ENCODE assay signal across 8 mouse cellular contexts in genomic region chr7:90129271-90129731, GRCm38 (mm10). TPM values are rescaled to one million over a fixed set of nuclear protein-coding genes. Genes with fewer than 3 reads are reported as not detected.
A peak's percentile ranks its signal among the peaks of the same experiment; 100 is the strongest.
DNase-seq lines count a peak whose midpoint lies in the region; ATAC-seq and TF ChIP-seq lines count a peak whose summit lies in the region.

No protein-coding gene starts in this region.

- H3K4me2 ChIP-seq in intestine, postnatal 0 days (replicated peaks; ENCODE audit: low read depth), result peak overlapping the region; percentile 70
- peak overlapping the region; percentile 62 for H3K4me2 ChIP-seq in limb, embryonic 14.5 days (replicated peaks; ENCODE audit: low read depth, low read length, severe bottlenecking)

- peak; percentile 83 for DNase-seq in CD4-positive helper T cell, adult 2 months (ENCODE audit: low read depth, low spot score)
- no peak for DNase-seq in ES-E14 (ENCODE audit: low read depth, low spot score)
- peak; percentile 78 for DNase-seq in embryo, embryonic 10.5 days (ENCODE audit: low spot score)
- DNase-seq in limb, embryonic 14.5 days (ENCODE audit: low spot score), result peak; percentile 73
- peak; percentile 85 for DNase-seq in naive thymus-derived CD4-positive, alpha-beta T cell, adult 2 months (ENCODE audit: low read depth)
- no peak for DNase-seq in thymus, postnatal 4 days

- H3K27me3 ChIP-seq in intestine, postnatal 0 days (replicated peaks; ENCODE audit: control insufficient read depth, insufficient read depth, low read length), result no peaks in the 10 kb centered on the region
- no peaks in the 10 kb centered on the region for H3K27me3 ChIP-seq in limb, embryonic 14.5 days (ENCODE audit: control insufficient read depth, insufficient read depth, low read length)

- peaks cover 0 to 4% of the 10 kb centered on the region in 2 experiments; a peak in 1 of 4 replicates for H3K4me1 ChIP-seq in ES-E14 (ENCODE audit: control insufficient read depth in 2 of 2, insufficient read depth in 2 of 2, low read length in 2 of 2, poor library complexity in 1 of 2)
- peaks cover 2% of the 10 kb centered on the region; the same call in 1 of the 2 replicates for H3K4me1 ChIP-seq in intestine, postnatal 0 days (replicated peaks; ENCODE audit: control insufficient read depth, insufficient read depth, low read length)
- H3K4me1 ChIP-seq in limb, embryonic 14.5 days (ENCODE audit: control insufficient read depth, insufficient read depth, low read length), result peaks cover 11% of the 10 kb centered on the region

- no peak for TF ChIP-seq CTCF in intestine, postnatal 0 days (IDR thresholded peaks at IDR 0.05; ENCODE audit: low read depth)

- no peak for TF ChIP-seq POLR2A in limb, embryonic 14.5 days (IDR thresholded peaks at IDR 0.05; ENCODE audit: borderline replicate concordance, extremely low read depth, insufficient read depth, insufficient read length)

- H3K9me3 ChIP-seq in ES-E14 (ENCODE audit: control insufficient read depth, insufficient read depth, low read depth, low read length), result no peaks in the 10 kb centered on the region
- no peaks in the 10 kb centered on the region for H3K9me3 ChIP-seq in intestine, postnatal 0 days (ENCODE audit: control insufficient read depth)
- H3K9me3 ChIP-seq in limb, embryonic 14.5 days (ENCODE audit: control insufficient read depth, low read length), result no peaks in the 10 kb centered on the region

- ATAC-seq in granulocyte monocyte progenitor cell, adult 5-6 weeks (replicated peaks; ENCODE audit: poor library complexity, severe bottlenecking), result peak; percentile 75
- ATAC-seq in intestine, postnatal 0 days, result peak; percentile 50
- peak; percentile 5; the same call in 1 of the 2 replicates for ATAC-seq in limb, embryonic 14.5 days (ENCODE audit: low FRiP score, low read depth)

- peak overlapping the region; percentile 92 for H3K27ac ChIP-seq in ES-E14 (ENCODE audit: insufficient read depth, low read depth, low read length, poor library complexity, severe bottlenecking)
- peak overlapping the region; percentile 97 for H3K27ac ChIP-seq in intestine, postnatal 0 days (ENCODE audit: low read depth, low read length)
- H3K27ac ChIP-seq in limb, embryonic 14.5 days (replicated peaks; ENCODE audit: low read depth, low read length), result peak overlapping the region; percentile 99

- H3K36me3 ChIP-seq in ES-E14 (ENCODE audit: control insufficient read depth, insufficient read depth, low read length, poor library complexity, severe bottlenecking), result no peaks in the 10 kb centered on the region
- H3K36me3 ChIP-seq in intestine, postnatal 0 days (ENCODE audit: control insufficient read depth, insufficient read depth), result no peaks in the 10 kb centered on the region
- H3K36me3 ChIP-seq in limb, embryonic 14.5 days (ENCODE audit: control insufficient read depth, insufficient read depth, low read length), result no peaks in the 10 kb centered on the region

- in situ Hi-C loops in ES-E14 (cut with MboI; ENCODE audit: low sequenced_read_pairs in 2 of 2, unreplicated experiment in 2 of 2), result no loop called here

- 1% methylated on average over 12 of the region's 12 CpGs for WGBS in intestine, postnatal 0 days
- under 1% methylated on average over 12 of the region's 12 CpGs for WGBS in limb, embryonic 14.5 days

- peak overlapping the region; percentile 87 for H3K9ac ChIP-seq in ES-E14 (ENCODE audit: insufficient read depth, low read depth, low read length, poor library complexity, severe bottlenecking)
- H3K9ac ChIP-seq in intestine, postnatal 0 days (ENCODE audit: low read depth, low read length), result peak overlapping the region; percentile 99
- H3K9ac ChIP-seq in limb, embryonic 14.5 days (ENCODE audit: low read depth, low read length, severe bottlenecking), result peak overlapping the region; percentile 96

- peak overlapping the region; percentile 95 to 97 for H3K4me3 ChIP-seq in ES-E14 (ENCODE audit: insufficient read depth in 1 of 2, low read depth in 1 of 2, low read length in 2 of 2, poor library complexity in 1 of 2, severe bottlenecking in 1 of 2)
- peak overlapping the region; percentile 99 for H3K4me3 ChIP-seq in intestine, postnatal 0 days (ENCODE audit: low read depth, low read length)
- H3K4me3 ChIP-seq in limb, embryonic 14.5 days (replicated peaks; ENCODE audit: low read length), result peak overlapping the region; percentile 95

TF ChIP-seq in ES-E14, 5 proteins besides CTCF, POLR2A, EP300 and RAD21:
- TF ChIP-seq ZC3H11A (IDR thresholded peaks at IDR 0.05; ENCODE audit: borderline replicate concordance, low read depth, low read length) (no peak), HCFC1 (IDR thresholded peaks at IDR 0.05; ENCODE audit: borderline replicate concordance, insufficient read depth, low read length) (no peak), CHD2 (IDR thresholded peaks at IDR 0.05; ENCODE audit: low read depth, low read length) (no peak), MAFK (IDR thresholded peaks at IDR 0.05; ENCODE audit: insufficient read depth, low read depth, low read length) (no peak), ZNF384 (IDR thresholded peaks at IDR 0.05; ENCODE audit: low read depth, low read length) (peak; percentile 76; the same call in 1 of the 2 replicates)

RNA-seq across cellular contexts. Expression of gene Picalm, which starts 0.7 kb away (rescaled TPM):
- 86.2 and 125 TPM in 2 replicates for total RNA-seq in ES-E14 (2012; rRNA removed)
- 65.0 and 96.3 TPM in 2 replicates for total RNA-seq in granulocyte monocyte progenitor cell, adult 5-6 weeks (2014; fragmentation: Nextera tagmentation)
- total RNA-seq in granulocyte monocyte progenitor cell, adult 5-6 weeks (2017), result 86.8 and 90.4 TPM in 2 replicates
- polyA plus RNA-seq in intestine, postnatal 0 days (2015; fragmentation: Nextera tagmentation; extraction: Ambion mirVana), result 36.6 and 41.7 TPM in 2 replicates
- polyA plus RNA-seq in limb, embryonic 14.5 days (2012; rRNA removed), result 153 and 155 TPM in 2 replicates
- 53.6 and 59.6 TPM in 2 replicates for polyA plus RNA-seq in limb, embryonic 14.5 days (2014; fragmentation: Nextera tagmentation; extraction: Ambion mirVana)

Comparison
In these comparisons a context has a peak if more than half of its experiments do, and no peak if none do; other contexts are left out.
1. DNase-seq: peak in CD4-positive helper T cell, adult 2 months (single experiment), embryo, embryonic 10.5 days (single experiment), limb, embryonic 14.5 days (single experiment) and naive thymus-derived CD4-positive, alpha-beta T cell, adult 2 months (single experiment); none in ES-E14 (single experiment) and thymus, postnatal 4 days (single experiment).
2. ATAC-seq: peak in every context shown above with its lines; median percentile 75 in granulocyte monocyte progenitor cell, adult 5-6 weeks; 50 in intestine, postnatal 0 days; 5 in limb, embryonic 14.5 days.
3. Peak in every context shown above with its lines, with median percentiles within 50 percentile points of each other: H3K27ac ChIP-seq, H3K4me3 ChIP-seq and H3K9ac ChIP-seq.